Mouse (Mus musculus): ENCODE results near the gene Vac14. TPM values are rescaled to one million over a fixed set of nuclear protein-coding genes. Genes with fewer than 3 reads are reported as not detected.

Gene Vac14
- total RNA-seq, 2 experiments from 2014 or later, result 20.8 to 22.4 TPM

DNA sequence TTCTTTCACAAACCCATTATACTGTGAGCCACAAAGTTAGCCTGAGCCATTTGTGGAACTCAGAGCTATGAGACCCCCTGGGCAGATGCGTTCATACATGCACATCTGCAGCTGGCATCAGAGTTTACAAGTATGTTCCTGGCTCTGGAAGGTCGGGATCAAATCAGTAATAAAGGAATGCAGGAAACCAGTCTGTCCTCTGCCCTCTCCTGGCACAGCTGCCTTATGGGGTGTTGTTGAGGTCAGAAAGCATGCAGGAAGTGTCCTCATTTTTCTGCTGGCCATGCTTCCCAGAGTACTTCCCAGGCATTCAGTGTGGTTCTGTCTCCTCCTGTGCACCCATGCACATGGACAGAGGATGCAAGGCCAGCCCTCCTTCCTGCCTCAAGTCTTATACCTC lies 54.8 kb downstream of the Vac14 start:
- intact Hi-C loops (cut with DNase I), result loop anchor here (5.0 kb wide), 1 partner anchor 39 kb away; no protein-coding TSS in a partner anchor
- DNase-seq, result no peak

DNA sequence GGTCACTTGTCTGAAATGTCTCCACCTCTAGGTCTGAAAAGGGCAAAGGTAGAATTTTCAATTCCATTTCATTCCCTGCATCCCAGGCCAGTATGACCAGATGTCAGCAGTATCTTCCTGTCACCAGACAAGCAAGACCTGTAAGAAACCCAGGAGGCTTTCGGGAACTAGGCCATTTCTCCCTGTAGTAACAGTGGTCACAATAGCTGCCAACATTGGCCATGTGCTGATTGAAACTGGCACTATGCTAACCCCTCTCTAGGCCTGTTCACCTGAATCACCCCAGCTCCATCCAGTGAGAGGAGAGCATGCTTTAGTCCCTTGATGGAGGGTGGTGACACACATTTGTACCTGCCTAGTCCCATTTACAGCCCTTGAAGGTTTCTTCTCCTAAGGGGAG lies 56.2 kb downstream of the Vac14 start:
- DNase-seq, result no peak
- intact Hi-C loops (cut with DNase I), result loop anchor here (5.0 kb wide), 1 partner anchor 38 kb away; no protein-coding TSS in a partner anchor

DNA sequence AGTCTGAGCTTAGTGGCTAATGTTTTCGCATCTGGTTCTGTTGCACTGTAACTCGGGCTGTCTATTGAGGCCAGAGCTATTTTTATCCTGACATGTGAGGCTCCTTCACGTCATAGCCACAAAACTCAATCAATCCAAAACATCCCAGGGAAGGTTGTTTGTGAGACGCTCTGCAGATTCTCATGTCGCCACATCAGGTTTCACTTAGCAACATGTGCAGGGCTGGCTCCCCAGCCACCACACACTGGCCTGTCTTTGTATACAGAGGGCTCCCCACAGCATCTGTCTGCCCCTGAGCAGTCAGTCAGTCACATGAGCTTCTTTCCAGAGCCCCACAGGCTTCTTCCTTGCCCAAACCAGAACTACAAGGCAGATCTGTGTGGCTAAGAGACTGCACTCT lies 58.3 kb downstream of the Vac14 start:
- intact Hi-C loops (cut with DNase I), result no loop called here
- DNase-seq, result peak; percentile 55 to 57

DNA sequence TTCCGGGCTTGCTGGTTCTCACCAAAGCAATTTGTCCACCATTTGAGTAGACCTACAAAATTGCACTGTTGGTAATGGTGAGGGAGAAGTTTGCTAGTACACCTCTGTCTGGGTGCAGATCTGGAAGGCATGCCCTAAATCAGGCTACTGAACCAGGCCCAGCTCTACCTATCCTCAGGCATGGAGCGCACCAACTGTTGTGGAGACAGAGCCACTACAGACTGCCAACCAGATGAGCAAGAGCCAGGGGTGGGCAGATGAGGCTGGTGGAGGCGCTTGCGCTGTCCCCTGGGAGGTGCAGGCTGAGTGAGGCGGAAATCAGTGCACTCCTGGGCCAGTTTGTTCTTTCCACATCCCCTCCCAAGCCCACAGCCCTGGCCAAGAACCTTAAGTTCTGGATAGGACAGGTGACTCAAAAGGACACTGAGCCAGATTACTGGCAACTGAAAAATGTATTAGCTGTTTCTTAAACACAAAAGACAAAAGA lies 58.8 kb downstream of the Vac14 start:
- intact Hi-C loops (cut with DNase I), result no loop called here
- DNase-seq, result no peak

DNA sequence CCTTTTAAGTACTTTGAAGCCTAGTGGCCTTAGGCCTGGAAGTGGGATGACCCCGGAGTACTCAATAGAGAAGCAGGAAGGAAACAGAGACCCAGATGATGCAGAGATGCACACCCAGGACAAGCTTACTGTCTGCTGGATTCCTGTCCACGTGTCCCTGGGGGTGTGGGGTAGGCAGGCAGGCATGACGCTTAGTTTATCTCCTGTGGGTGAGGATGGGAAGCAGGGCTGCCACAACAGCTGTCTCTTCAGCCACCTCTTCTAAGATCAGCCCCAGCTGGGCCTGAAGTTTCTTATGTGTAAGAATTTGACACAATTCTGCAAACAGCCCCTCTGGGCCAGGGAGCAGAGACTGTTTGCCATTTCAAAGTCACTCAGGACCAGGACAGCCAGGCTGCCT lies 60.6 kb downstream of the Vac14 start:
- intact Hi-C loops (cut with DNase I), result no loop called here
- no peak for DNase-seq

DNA sequence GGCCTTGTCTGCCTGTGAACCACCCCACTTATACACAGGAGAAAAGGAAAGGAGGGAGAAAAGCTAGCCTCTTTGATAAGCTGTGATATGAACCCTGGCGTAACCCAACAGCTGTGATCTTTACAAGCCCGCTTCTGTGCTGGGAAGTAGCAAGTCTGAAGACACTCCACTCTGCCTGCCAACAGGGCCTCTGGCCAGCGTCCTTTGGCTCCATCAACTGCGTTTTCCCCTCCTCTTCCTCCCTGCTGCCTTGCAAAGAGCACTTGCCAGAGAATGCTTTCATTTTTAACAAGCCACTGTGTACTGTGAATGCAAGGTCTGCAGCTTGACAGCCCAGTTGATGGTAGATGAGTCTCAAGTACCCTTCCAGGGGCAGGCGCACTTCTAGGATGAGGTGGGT lies 69.3 kb downstream of the Vac14 start:
- intact Hi-C loops (cut with DNase I), result no loop called here
- peak; percentile 89 to 90 for DNase-seq

DNA sequence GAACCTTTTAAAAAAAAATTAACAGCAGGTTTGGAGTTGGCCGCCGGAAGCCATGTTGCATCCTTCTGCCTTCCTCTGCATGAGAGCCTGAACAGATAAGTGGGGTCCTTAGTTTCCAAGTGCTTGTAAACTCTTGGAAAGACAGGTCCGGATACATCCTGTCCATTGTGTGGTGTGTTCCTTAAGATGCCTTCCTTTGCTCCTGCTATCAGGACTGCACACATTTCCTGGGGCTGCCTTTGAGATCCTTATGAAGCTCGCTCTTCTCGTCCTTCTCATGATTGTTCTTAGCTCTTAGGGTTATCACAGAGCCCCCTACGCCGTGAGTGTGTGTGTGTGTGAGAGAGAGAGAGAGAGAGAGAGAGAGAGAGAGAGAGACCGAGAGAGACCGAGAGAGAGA lies 71.6 kb downstream of the Vac14 start:
- no peak for DNase-seq
- intact Hi-C loops (cut with DNase I), result no loop called here

DNA sequence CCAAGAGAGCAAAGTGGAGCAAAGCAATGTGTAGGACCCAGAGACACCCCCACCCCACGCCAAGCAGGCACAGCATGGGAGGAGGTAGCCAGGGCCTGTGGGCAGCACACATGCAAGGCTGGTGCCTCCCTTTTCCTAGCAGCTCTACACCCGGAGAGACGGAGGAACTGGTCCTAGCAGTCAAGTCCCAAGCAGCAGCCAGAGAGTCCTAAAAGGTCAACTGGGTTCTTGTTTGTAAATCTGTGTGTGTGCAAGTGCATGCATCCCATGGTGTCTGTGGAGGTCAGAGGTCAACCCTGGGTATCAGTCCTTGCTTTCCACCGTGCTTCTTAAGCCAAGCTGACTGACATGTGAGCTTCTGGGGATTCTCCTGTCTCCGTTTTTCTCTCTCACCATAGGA lies 75.8 kb downstream of the Vac14 start:
- intact Hi-C loops (cut with DNase I), result no loop called here
- no peak for DNase-seq

DNA sequence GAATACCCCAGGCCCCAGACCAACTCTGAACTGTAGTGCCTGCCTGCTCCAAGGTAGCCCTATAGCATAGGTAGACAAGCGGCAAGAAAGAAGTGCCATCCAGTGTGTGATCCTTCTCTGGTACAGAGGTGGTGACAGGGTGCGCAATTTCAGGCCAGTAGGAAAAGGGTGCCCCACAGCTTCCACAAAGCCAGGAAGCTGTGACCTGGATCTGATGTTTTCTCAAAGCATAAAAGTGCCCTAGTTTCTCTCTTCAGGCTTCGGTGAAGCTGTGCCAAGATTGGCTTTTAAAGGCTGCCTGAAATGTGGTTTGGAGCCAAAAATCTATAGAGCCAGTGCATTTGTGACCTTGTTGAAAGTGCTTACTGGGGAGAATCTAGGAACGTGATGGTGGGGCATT lies 76.4 kb downstream of the Vac14 start:
- no peak for DNase-seq
- intact Hi-C loops (cut with DNase I), result no loop called here

DNA sequence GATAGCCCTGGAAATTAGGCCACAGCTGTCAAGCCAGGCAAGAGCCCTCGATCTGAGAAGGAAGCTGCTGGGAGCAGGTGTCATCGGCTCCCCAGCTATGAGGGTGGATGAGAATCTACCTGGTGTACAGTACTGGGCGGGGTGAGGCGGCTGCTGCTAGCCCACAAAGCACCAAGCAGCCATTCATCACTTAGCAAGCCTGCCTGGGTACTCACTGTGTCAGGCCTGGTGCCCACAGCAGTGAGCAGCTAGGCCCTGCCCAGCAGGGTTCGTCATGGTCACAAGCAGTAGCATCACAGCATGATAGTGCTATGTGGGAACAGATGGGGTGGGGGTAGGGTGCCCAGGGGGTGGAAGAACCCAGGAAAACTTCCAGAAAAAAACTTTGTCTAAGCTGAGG lies 77.0 kb downstream of the Vac14 start:
- intact Hi-C loops (cut with DNase I), result no loop called here

DNA sequence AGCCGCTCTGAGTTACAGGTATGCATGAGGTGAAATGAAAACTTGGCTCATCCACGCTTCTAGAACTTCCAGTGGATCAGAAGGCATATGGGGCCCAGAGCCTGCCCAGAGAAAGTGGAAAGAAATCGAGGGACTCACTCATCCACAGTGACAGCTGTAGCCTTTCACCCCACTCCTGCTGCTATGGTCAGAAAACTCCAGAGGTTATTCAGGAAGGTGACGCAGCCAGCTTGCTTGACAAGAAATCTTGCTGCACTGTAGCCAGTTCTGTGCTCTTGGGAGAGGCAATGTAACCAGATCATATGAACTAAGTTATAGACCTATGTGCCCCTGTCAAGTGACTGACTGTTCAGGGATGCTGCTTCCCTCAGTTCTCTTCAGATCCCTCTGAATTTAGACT lies 77.7 kb downstream of the Vac14 start:
- no peak for DNase-seq
- intact Hi-C loops (cut with DNase I), result no loop called here

More for the DNA sequence above, 77.0 kb downstream of the Vac14 start:
- DNase-seq, result no peak

DNA sequence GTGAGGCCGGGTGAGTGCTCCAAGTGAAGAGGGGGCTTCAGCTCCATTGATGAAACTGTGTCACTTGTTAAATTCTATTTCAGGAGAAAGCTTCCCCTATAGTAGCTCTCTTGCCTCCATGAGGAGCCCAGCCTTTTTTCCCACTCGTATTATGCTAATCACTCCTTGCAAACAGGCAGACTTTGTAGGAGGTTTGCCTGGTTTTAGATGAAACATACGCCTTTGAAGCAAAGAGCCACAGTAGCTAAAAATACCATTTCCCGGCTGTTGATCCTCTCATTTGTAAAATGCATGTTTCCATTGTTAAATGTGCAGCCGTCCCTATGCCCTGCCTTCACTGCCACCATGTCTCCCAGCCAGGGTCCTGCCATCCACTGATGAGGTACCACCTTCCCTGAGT lies 79.2 kb downstream of the Vac14 start:
- no peak for DNase-seq
- intact Hi-C loops (cut with DNase I), result no loop called here

DNA sequence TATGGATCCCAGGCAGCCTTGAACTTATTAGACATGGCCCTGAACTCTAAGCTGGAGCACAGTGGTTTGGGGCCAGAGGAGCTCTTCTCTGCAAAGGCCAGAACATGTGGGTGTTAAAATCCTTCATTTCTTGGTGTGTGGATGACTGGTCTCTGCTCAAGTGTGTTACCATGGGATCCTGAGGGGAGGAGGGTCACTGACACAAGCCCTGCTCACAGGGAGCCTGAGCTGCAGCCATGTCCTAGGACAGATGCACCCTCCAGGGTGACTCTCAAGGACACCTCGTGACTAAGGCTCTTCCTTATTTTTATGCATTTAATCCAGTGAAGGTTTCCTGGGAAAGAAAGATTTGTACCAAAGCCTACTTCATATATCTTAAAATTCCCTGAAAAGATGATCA lies 79.7 kb downstream of the Vac14 start:
- intact Hi-C loops (cut with DNase I), result no loop called here
- DNase-seq, result no peak

DNA sequence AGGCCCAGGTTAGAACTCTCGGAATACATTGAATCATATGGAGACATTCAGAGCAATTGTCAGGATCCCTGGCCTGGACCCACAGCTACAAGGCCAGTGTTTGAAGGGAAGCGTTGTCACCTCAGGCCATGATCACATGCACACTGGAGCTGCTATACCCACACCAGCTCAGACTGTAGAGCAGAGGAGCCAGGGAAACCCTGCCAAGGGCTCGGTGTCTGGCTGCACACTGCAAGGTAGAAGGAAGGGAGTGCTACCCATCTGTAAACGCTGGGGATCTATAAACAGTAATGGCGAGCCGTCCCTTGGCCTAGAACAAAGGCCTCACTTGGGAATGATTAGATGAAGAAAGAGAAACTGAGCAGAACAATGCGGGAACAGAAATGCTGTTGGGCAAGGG lies 81.1 kb downstream of the Vac14 start:
- DNase-seq, result no peak
- intact Hi-C loops (cut with DNase I), result no loop called here

DNA sequence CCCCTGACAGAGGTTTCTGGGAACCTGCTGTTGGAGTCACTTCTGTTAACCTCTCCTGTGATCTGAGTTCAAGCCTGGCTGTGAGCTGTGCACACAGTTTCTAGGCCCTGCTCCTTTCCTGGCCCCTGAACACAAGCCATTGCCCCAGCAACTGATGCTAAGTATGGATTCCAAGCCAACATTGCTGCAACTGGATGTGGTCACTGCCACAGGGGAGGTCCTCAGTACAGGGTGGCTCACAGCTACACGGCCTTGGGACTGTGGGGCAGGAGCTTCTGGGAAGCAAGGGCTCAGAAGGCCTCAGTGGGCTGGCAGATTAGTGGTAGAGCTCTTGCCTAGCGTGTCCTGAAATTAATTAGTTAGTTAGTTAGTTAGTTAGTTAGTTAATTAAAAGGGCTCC lies 82.2 kb downstream of the Vac14 start:
- no peak for DNase-seq
- intact Hi-C loops (cut with DNase I), result no loop called here

DNA sequence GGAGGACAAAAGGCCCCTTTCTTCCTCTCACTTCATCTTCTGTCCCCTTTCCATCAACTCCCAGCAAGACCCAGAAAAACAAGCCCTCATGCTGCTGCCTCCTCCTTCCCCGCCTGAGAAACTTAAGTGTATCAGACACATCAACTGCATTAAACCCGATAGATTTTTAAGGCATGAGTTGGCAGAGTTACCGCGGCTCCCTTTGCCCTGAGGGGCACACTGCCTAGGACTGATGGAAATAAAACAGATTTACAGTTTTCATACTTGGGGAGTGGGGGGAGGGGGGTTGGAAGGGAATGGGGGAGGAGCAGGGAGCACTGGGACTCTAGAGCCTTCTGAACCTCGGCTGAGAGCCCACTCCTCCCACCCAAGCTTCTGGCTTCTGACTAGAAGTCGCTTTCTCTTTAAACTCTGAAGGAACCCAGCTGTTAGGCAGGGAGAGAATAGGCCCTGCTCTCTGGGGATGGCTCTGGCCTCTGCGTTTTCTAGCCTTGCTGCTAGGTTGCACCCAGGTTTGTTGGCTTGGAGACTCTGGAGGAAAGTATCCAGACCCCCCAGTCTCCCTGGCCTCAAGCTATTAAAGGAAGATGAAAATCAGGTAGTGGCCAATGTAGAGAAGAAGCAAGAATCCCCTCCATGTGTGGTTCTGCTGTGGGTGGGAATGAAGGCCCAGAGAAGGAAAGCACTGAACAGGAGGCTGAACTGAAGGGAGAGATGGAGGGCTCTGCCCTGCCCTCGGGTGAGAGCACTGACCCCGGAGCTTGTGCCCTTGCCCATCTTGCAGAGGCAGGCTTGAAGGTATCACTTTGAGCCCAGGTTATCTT lies 84.5 kb downstream of the Vac14 start:
- peak; percentile 66 to 69 for DNase-seq
- intact Hi-C loops (cut with DNase I), result no loop called here

DNA sequence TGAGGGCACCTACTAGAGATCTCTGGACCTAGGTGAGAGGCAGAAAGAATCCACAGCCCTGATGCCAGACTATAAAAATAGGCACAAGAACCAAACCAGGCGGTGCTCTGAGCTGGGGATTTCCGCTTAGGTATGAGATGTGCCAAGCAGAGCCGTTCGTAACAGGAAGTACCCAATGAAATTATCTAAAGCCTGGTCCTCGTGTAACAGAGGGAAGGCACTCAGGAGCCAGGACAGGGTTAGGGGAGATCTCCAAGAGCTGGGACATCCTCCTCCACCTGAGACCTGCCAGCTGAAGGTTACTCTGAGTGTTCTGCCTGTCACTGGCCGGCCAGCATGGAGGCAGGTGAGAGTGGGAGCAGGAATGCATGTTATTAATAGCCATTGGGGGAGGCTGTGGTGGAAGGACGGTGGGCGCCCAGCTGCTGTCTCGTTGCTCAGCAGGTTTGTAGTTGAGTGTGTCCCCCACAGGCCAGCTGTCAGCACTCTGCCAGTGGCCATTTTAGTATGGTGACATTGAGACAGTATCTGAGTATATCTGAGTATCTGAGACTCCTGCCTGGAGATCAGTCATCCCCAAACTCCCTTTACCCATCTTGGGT lies 85.2 kb downstream of the Vac14 start:
- intact Hi-C loops (cut with DNase I), result no loop called here
- peak; percentile 39 to 45 for DNase-seq

DNA sequence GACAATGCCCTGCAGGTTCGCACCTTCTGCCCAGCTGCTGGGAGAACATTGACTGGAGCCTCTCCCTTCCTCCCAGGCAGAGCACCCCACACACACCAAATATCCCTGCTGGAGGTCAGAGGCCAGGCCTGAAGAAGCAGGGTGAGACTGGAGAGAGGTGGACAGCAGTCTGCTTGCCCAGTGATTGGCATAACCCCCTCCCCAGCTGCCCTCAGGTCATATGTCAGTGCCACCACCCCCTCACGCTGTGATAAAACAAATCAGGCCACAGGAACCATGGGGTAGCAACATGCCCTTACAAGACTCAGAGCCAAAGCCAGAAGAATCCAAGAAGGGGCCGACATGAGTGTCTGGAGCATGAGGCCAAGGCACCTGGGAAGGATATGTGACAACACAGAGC lies 85.7 kb downstream of the Vac14 start:
- no peak for DNase-seq
- intact Hi-C loops (cut with DNase I), result no loop called here

DNA sequence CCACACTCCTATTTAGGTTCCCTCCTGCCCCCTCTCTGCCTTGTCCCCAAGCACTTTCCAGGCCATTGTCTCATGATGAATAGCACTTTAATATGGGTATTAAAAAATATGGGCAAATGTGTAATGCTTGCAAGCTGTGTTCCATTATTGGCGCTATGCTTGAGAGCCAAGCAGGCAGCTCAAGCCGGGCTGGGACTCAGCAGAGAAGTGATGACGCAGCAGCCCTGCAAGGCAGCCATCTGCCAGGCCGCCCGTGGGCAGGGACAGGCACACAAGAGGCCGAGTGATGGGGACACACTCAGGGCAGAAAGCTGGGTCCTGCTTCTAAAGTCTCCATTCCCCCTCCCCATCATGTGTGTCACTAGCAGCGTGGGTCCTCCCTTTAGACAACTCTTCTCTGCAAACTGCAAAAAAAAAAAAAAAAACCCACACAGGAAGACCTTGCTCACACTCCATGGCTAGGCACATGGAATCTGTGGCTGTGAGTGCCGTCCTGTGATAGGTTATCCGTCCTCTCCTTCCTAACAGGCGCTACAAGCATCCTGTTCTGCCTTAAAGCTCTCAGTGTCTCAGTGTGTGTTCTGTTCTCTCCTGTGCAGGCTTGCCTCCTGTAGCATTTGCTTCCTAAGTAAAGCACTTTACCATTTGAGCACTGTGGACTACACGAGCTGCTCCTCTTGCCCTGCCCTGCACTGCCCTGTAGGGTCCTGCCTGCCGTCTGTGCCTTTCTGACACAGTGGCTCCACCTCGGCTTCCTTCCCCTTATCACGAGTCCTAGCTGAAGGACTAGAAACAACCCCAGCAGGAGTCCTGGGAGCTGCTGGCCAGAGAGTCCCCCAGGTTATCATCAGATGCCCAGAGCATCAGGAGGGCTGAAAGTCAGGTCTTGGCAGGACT lies 87.3 kb downstream of the Vac14 start:
- intact Hi-C loops (cut with DNase I), result no loop called here
- no peak for DNase-seq

DNA sequence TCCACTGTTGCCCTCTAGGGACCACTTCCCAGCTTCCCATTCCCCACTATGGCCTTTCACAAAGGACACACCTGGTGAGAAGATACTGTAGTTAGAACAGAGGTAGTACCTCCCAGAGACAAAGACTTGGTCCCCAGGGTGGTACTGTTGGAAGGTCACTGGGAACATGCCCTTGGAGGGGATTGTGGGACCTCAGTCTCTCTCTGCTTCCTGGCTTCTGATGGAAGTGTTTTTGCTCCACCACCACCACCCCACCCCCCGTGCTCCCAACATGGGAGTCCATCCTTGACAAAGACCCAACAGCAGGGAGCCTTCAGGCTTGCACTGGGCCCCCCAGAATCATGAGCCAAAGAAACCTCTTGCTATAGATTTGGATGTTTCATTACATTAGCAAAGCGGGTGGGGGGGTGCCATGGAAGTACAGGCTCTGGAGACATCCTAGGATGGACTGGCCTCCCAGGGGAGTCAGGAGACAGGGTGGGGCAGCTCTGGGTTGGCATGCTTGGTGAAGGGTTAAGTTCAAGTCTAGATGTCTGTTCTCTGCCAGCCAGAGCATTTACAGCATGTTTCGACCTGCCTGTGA lies 88.0 kb downstream of the Vac14 start:
- no peak for DNase-seq
- intact Hi-C loops (cut with DNase I), result no loop called here

DNA sequence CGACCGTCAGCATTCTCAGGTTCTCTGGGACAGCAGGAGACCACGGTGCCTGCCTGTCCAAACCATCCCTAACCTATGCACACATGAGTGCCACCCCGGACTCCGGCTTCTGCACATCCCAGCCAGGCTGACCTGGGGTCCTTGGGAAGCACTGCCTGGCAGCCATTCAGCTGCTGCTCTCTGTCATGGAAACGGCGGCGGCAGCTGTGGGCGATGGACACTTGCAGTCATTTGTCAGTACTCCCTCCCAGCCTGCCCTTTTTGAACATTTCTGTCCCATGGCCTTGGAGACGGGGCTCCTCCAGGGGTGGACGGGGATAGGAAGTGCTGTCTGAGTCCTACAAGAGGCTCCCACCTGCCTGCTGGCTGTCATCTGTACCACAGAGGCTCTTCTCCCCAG lies 90.0 kb downstream of the Vac14 start:
- intact Hi-C loops (cut with DNase I), result no loop called here
- no peak for DNase-seq

Measured in heart, postnatal 10 days (tissue).